Mouse (Mus musculus) limb, embryonic 13.5 days (tissue): ENCODE data around the gene Gnas. TPM values are rescaled to one million over a fixed set of nuclear protein-coding genes. Genes with fewer than 3 reads are reported as not detected.

ENCODE experiments used
- ATAC-seq: fragments of 200-750 bp; cut with Nextera tagmentation; 2 replicates; pipeline ENCODE4 v1.8.0; 2017; ENCODE audit warnings: low read depth, moderate number of reproducible peaks, moderate TSS enrichment; ENCODE audit not compliant: low FRiP score
- H3K27ac ChIP-seq: fragments of 300-500 bp; sonication (generic); 2 replicates; pipeline ENCODE4 v1.5.1; 2015; ENCODE audit warnings: inconsistent platforms, mild to moderate bottlenecking, moderate library complexity
- H3K27me3 ChIP-seq: fragments of 300-500 bp; sonication (generic); 2 replicates; pipeline ENCODE4 v1.6.1; 2015; ENCODE audit warnings: mild to moderate bottlenecking, inconsistent platforms
- H3K36me3 ChIP-seq: fragments of 300-500 bp; sonication (generic); 2 replicates; pipeline ENCODE4 v1.6.1; 2015; ENCODE audit warnings: inconsistent platforms, mild to moderate bottlenecking, moderate library complexity
- H3K4me1 ChIP-seq: fragments of 300-500 bp; sonication (generic); 2 replicates; pipeline ENCODE4 v1.6.1; 2015; ENCODE audit warnings: inconsistent platforms
- H3K4me2 ChIP-seq: fragments of 300-500 bp; sonication (generic); replicated peaks from 2 replicates; pipeline ENCODE4 v1.6.1; 2015; ENCODE audit warnings: inconsistent platforms, mild to moderate bottlenecking, moderate library complexity
- H3K4me3 ChIP-seq: fragments of 300-500 bp; sonication (generic); 2 replicates; pipeline ENCODE4 v1.5.1; 2015; ENCODE audit warnings: moderate library complexity, mild to moderate bottlenecking, inconsistent platforms
- H3K9ac ChIP-seq: fragments of 300-500 bp; sonication (generic); 2 replicates; pipeline ENCODE4 v1.6.1; 2015; ENCODE audit warnings: mild to moderate bottlenecking, inconsistent platforms
- H3K9me3 ChIP-seq: fragments of 300-500 bp; sonication (generic); 2 replicates; pipeline ENCODE4 v1.6.1; 2016; ENCODE audit warnings: inconsistent platforms
- WGBS: fragments of 180-500 bp; shearing (Covaris S2); methylation state at CpG from one replicate; pipeline ENCODE4 v1.1.7; 2015; 5-methylcytosine and 5-hydroxymethylcytosine counted together
- polyA plus RNA-seq: library from polyadenylated mRNA; unstranded; fragments of >200 nt; fragmentation: Nextera tagmentation; extraction: Ambion mirVana; gene quantifications from 2 replicates; pipeline ENCODE4 v1.2.1, GENCODE M21; 2015

Gnas gene
- polyA plus RNA-seq, 1 experiment from 2014 or later = 1,947 TPM

GRCm38 (mm10) chr2:174330616-174331191 lies 46.6 kb downstream of the Gnas start:
- Histone ChIP-seq H3K27ac (peak overlapping the region; percentile 100), H3K9me3 (peaks cover 4% of the 10 kb centered on the region; the same call in 1 of the 2 replicates), H3K27me3 (no peaks in the 10 kb centered on the region), H3K36me3 (peaks cover 28% of the 10 kb centered on the region), H3K4me1 (peaks cover 55% of the 10 kb centered on the region), H3K9ac (peak overlapping the region; percentile 100), H3K4me3 (peak overlapping the region; percentile 97), H3K4me2 (peak overlapping the region; percentile 80)
- ATAC-seq = peak; percentile 34
- WGBS = 2% methylated on average over 39 of the region's 48 CpGs

- H3K4me2 ChIP-seq = peak overlapping the region; percentile 80
- no peaks in the 10 kb centered on the region for H3K27me3 ChIP-seq
- peaks cover 55% of the 10 kb centered on the region for H3K4me1 ChIP-seq
- 20% methylated on average over 12 of the region's 12 CpGs for WGBS
- H3K9me3 ChIP-seq = peaks cover 4% of the 10 kb centered on the region; the same call in 1 of the 2 replicates
- no peak for ATAC-seq
- H3K4me3 ChIP-seq = peak overlapping the region; percentile 97
- H3K36me3 ChIP-seq = peaks cover 31% of the 10 kb centered on the region
- peak overlapping the region; percentile 100 for H3K9ac ChIP-seq
- peak overlapping the region; percentile 100; the same call in 1 of the 2 replicates for H3K27ac ChIP-seq
Observed at GRCm38 (mm10) chr2:174331282-174332030, 47.3 kb downstream of the Gnas start.

GRCm38 (mm10) chr2:174333239-174333890 lies 49.2 kb downstream of the Gnas start:
- no peaks in the 10 kb centered on the region for H3K27me3 ChIP-seq
- WGBS = 48% methylated on average over 7 of the region's 7 CpGs
- no peak overlapping the region for H3K27ac ChIP-seq
- ATAC-seq = no peak
- H3K36me3 ChIP-seq = peaks cover 21% of the 10 kb centered on the region
- H3K4me3 ChIP-seq = peak overlapping the region; percentile 97; the same call in 1 of the 2 replicates
- peaks cover 72% of the 10 kb centered on the region for H3K4me1 ChIP-seq
- peak overlapping the region; percentile 80 for H3K4me2 ChIP-seq
- H3K9ac ChIP-seq = no peak overlapping the region
- peaks cover 2% of the 10 kb centered on the region; the same call in 1 of the 2 replicates for H3K9me3 ChIP-seq

- Histone ChIP-seq H3K9ac (peak overlapping the region; percentile 35; the same call in 1 of the 2 replicates), H3K4me3 (0 out of 2 replicates have a peak overlapping the region, but pooled peaks have one; percentile 8), H3K27ac (no peak overlapping the region), H3K27me3 (no peaks in the 10 kb centered on the region), H3K36me3 (peaks cover 29% of the 10 kb centered on the region), H3K4me1 (peaks cover 78% of the 10 kb centered on the region), H3K4me2 (peak overlapping the region; percentile 80), H3K9me3 (no peaks in the 10 kb centered on the region)
- WGBS = 78% methylated on average over 10 of the region's 10 CpGs
- no peak for ATAC-seq
Observed at GRCm38 (mm10) chr2:174334415-174334814, 50.3 kb downstream of the Gnas start.

GRCm38 (mm10) chr2:174337275-174337674 lies 53.2 kb downstream of the Gnas start:
- H3K4me2 ChIP-seq = no peak overlapping the region
- H3K36me3 ChIP-seq = peaks cover 50% of the 10 kb centered on the region
- WGBS = 87% methylated on average over 13 of the region's 13 CpGs
- peaks cover 99% of the 10 kb centered on the region for H3K4me1 ChIP-seq
- no peak overlapping the region for H3K4me3 ChIP-seq
- ATAC-seq = no peak
- no peaks in the 10 kb centered on the region for H3K9me3 ChIP-seq
- H3K9ac ChIP-seq = no peak overlapping the region
- no peak overlapping the region for H3K27ac ChIP-seq
- H3K27me3 ChIP-seq = no peaks in the 10 kb centered on the region

- H3K4me2 ChIP-seq = no peak overlapping the region
- no peak overlapping the region; the same call in 1 of the 2 replicates for H3K27ac ChIP-seq
- ATAC-seq = no peak
- H3K9ac ChIP-seq = no peak overlapping the region
- no peaks in the 10 kb centered on the region for H3K9me3 ChIP-seq
- H3K4me3 ChIP-seq = no peak overlapping the region
- H3K27me3 ChIP-seq = no peaks in the 10 kb centered on the region
- 89% methylated on average over 1 of the region's 1 CpGs for WGBS
- H3K36me3 ChIP-seq = peaks cover 62% of the 10 kb centered on the region
- peaks cover 100% of the 10 kb centered on the region for H3K4me1 ChIP-seq
Observed at GRCm38 (mm10) chr2:174339701-174340100, 55.6 kb downstream of the Gnas start.

- Histone ChIP-seq H3K27me3 (no peaks in the 10 kb centered on the region), H3K9me3 (no peaks in the 10 kb centered on the region), H3K4me1 (peaks cover 100% of the 10 kb centered on the region), H3K9ac (no peak overlapping the region), H3K27ac (no peak overlapping the region), H3K4me3 (no peak overlapping the region), H3K4me2 (no peak overlapping the region), H3K36me3 (peaks cover 63% of the 10 kb centered on the region)
- 91% methylated on average over 3 of the region's 3 CpGs for WGBS
- ATAC-seq = no peak
Observed at GRCm38 (mm10) chr2:174340229-174340892, 56.2 kb downstream of the Gnas start.

GRCm38 (mm10) chr2:174340893-174341580 lies 56.9 kb downstream of the Gnas start:
- Histone ChIP-seq H3K4me3 (no peak overlapping the region), H3K27me3 (no peaks in the 10 kb centered on the region), H3K4me2 (no peak overlapping the region), H3K9me3 (no peaks in the 10 kb centered on the region), H3K36me3 (peaks cover 70% of the 10 kb centered on the region), H3K27ac (no peak overlapping the region; the same call in 1 of the 2 replicates), H3K9ac (no peak overlapping the region), H3K4me1 (peaks cover 93% of the 10 kb centered on the region)
- ATAC-seq = no peak
- WGBS = 87% methylated on average over 4 of the region's 4 CpGs

GRCm38 (mm10) chr2:174342793-174343400 lies 58.8 kb downstream of the Gnas start:
- WGBS = 48% methylated on average over 8 of the region's 8 CpGs
- ATAC-seq = no peak
- no peak overlapping the region for H3K4me3 ChIP-seq
- peak overlapping the region; percentile 39 for H3K4me2 ChIP-seq
- peak overlapping the region; percentile 79 for H3K27ac ChIP-seq
- H3K27me3 ChIP-seq = no peaks in the 10 kb centered on the region
- no peak overlapping the region for H3K9ac ChIP-seq
- H3K9me3 ChIP-seq = 0 out of 2 replicates have a peak, but pooled peaks cover 4% of the 10 kb centered on the region
- peaks cover 79% of the 10 kb centered on the region for H3K36me3 ChIP-seq
- peaks cover 75% of the 10 kb centered on the region for H3K4me1 ChIP-seq

- Histone ChIP-seq H3K27me3 (no peaks in the 10 kb centered on the region), H3K9ac (no peak overlapping the region), H3K9me3 (0 out of 2 replicates have a peak, but pooled peaks cover 4% of the 10 kb centered on the region), H3K27ac (peak overlapping the region; percentile 79), H3K36me3 (peaks cover 78% of the 10 kb centered on the region), H3K4me3 (no peak overlapping the region), H3K4me2 (peak overlapping the region; percentile 43), H3K4me1 (peaks cover 68% of the 10 kb centered on the region)
- WGBS = 22% methylated on average over 1 of the region's 1 CpGs
- no peak for ATAC-seq
Observed at GRCm38 (mm10) chr2:174343566-174343965, 59.4 kb downstream of the Gnas start.
